Mouse (Mus musculus) lung, embryonic 15.5 days (tissue): Measurements from ENCODE around the gene Ppm1g. TPM values are rescaled to one million over a fixed set of nuclear protein-coding genes. Genes with fewer than 3 reads are reported as not detected.

Source experiments
- polyA plus RNA-seq: library from polyadenylated mRNA; unstranded; fragments of >200 nt; fragmentation: Nextera tagmentation; extraction: Ambion mirVana; gene quantifications from 2 replicates; pipeline ENCODE4 v1.2.1, GENCODE M21; 2015

Ppm1g gene
- polyA plus RNA-seq, 1 experiment from 2014 or later, result 144 TPM

Other genes starting within 250 kb of the Ppm1g start
- gene Atraid, start 172.4 kb downstream of the Ppm1g start, polyA plus RNA-seq, result 149 and 154 TPM in 2 replicates
- 7.8 and 8.1 TPM in 2 replicates for gene Slc5a6, start 171.8 kb downstream of the Ppm1g start, polyA plus RNA-seq
- gene Cad, start 165.9 kb downstream of the Ppm1g start, polyA plus RNA-seq, result 27.5 and 29.6 TPM in 2 replicates
- gene Dnajc5g, start 114.4 kb downstream of the Ppm1g start, polyA plus RNA-seq, result not detected in 2 replicates
- 0.25 and 0.29 TPM in 2 replicates for gene Slc30a3, start 112.5 kb downstream of the Ppm1g start, polyA plus RNA-seq
- 0.36 and 0.70 TPM in 2 replicates for gene Trim54, start 104.0 kb downstream of the Ppm1g start, polyA plus RNA-seq
- not detected in 2 replicates for gene Ucn, start 81.9 kb downstream of the Ppm1g start, polyA plus RNA-seq
- gene Mpv17, start 66.4 kb downstream of the Ppm1g start, polyA plus RNA-seq, result 51.3 and 60.6 TPM in 2 replicates
- gene Gm29609, start 40.8 kb downstream of the Ppm1g start, polyA plus RNA-seq, result 1.1 and 1.4 TPM in 2 replicates
- 68.4 and 69.3 TPM in 2 replicates for gene Gtf3c2, start 40.5 kb downstream of the Ppm1g start, polyA plus RNA-seq
- gene Snx17, start 27.5 kb downstream of the Ppm1g start, polyA plus RNA-seq, result 146 and 147 TPM in 2 replicates
- gene Eif2b4, start 27.3 kb downstream of the Ppm1g start, polyA plus RNA-seq, result 61.2 and 64.3 TPM in 2 replicates
- gene Zfp513, start 18.4 kb downstream of the Ppm1g start, polyA plus RNA-seq, result 8.8 and 9.5 TPM in 2 replicates
- 155 and 167 TPM in 2 replicates for gene Nrbp1, start 20.2 kb upstream of the Ppm1g start, polyA plus RNA-seq
- 0.40 and 0.64 TPM in 2 replicates for gene Gm9970, start 20.5 kb upstream of the Ppm1g start, polyA plus RNA-seq
- 36.4 and 37.9 TPM in 2 replicates for gene Krtcap3, start 31.0 kb upstream of the Ppm1g start, polyA plus RNA-seq
- gene Ift172, start 70.4 kb upstream of the Ppm1g start, polyA plus RNA-seq, result 33.8 and 37.2 TPM in 2 replicates
- gene Fndc4, start 75.4 kb upstream of the Ppm1g start, polyA plus RNA-seq, result 51.5 and 54.8 TPM in 2 replicates
- 0.07 and 0.16 TPM in 2 replicates for gene Gckr, start 76.8 kb upstream of the Ppm1g start, polyA plus RNA-seq
- 48.2 and 55.3 TPM in 2 replicates for gene Zfp512, start 231.7 kb upstream of the Ppm1g start, polyA plus RNA-seq